Mouse (Mus musculus): ENCODE results near the gene Slc12a5. TPM values are rescaled to one million over a fixed set of nuclear protein-coding genes. Genes with fewer than 3 reads are reported as not detected.
A peak's percentile ranks its signal among the peaks of the same experiment; 100 is the strongest.

Gene Slc12a5
- total RNA-seq, 2 experiments from 2014 or later = 288 to 332 TPM

- peak in 1 of 2 experiments; percentile 55 for DNase-seq (ENCODE audit: low spot score in 2 of 2)
Measured at GRCm38 (mm10) chr2:164970631-164971196, 10.1 kb downstream of the Slc12a5 start.

GRCm38 (mm10) chr2:164972646-164973045 lies 12.0 kb downstream of the Slc12a5 start:
- no peak for DNase-seq (ENCODE audit: low spot score in 2 of 2)

GRCm38 (mm10) chr2:164975611-164976010 lies 15.0 kb downstream of the Slc12a5 start:
- no peak for DNase-seq (ENCODE audit: low spot score in 2 of 2)

- no peak for DNase-seq (ENCODE audit: low spot score in 2 of 2)
Measured at GRCm38 (mm10) chr2:164979749-164980148, 19.1 kb downstream of the Slc12a5 start.

GRCm38 (mm10) chr2:164985962-164986361 lies 25.4 kb downstream of the Slc12a5 start:
- DNase-seq (ENCODE audit: low spot score in 2 of 2) = no peak

GRCm38 (mm10) chr2:164986371-164987027 lies 25.9 kb downstream of the Slc12a5 start:
- DNase-seq (ENCODE audit: low spot score in 2 of 2) = no peak

GRCm38 (mm10) chr2:164988777-164989176 lies 28.2 kb downstream of the Slc12a5 start:
- DNase-seq (ENCODE audit: low spot score in 2 of 2) = no peak

GRCm38 (mm10) chr2:164991111-164991510 lies 30.5 kb downstream of the Slc12a5 start:
- DNase-seq (ENCODE audit: low spot score in 2 of 2) = no peak

GRCm38 (mm10) chr2:164991808-164992207 lies 31.2 kb downstream of the Slc12a5 start:
- no peak for DNase-seq (ENCODE audit: low spot score in 2 of 2)

- DNase-seq (ENCODE audit: low spot score in 2 of 2) = no peak
Measured at GRCm38 (mm10) chr2:164994156-164994555, 33.6 kb downstream of the Slc12a5 start.

GRCm38 (mm10) chr2:164994659-164995428 lies 34.2 kb downstream of the Slc12a5 start:
- DNase-seq (ENCODE audit: low spot score in 2 of 2) = no peak

GRCm38 (mm10) chr2:164995976-164996375 lies 35.4 kb downstream of the Slc12a5 start:
- DNase-seq (ENCODE audit: low spot score in 2 of 2) = no peak

GRCm38 (mm10) chr2:164996848-164997720 lies 36.5 kb downstream of the Slc12a5 start:
- DNase-seq (ENCODE audit: low spot score in 2 of 2) = no peak

GRCm38 (mm10) chr2:164997721-164998428 lies 37.3 kb downstream of the Slc12a5 start:
- no peak for DNase-seq (ENCODE audit: low spot score in 2 of 2)

GRCm38 (mm10) chr2:165001958-165002357 lies 41.4 kb downstream of the Slc12a5 start:
- DNase-seq (ENCODE audit: low spot score in 2 of 2) = no peak

- DNase-seq (ENCODE audit: low spot score in 2 of 2) = no peak
Measured at GRCm38 (mm10) chr2:165003108-165003507, 42.5 kb downstream of the Slc12a5 start.

GRCm38 (mm10) chr2:165004237-165004636 lies 43.6 kb downstream of the Slc12a5 start:
- DNase-seq (ENCODE audit: low spot score in 2 of 2) = no peak

- no peak for DNase-seq (ENCODE audit: low spot score in 2 of 2)
Measured at GRCm38 (mm10) chr2:165006813-165007212, 46.2 kb downstream of the Slc12a5 start.

GRCm38 (mm10) chr2:165007986-165008385 lies 47.4 kb downstream of the Slc12a5 start:
- DNase-seq (ENCODE audit: low spot score in 2 of 2) = no peak

GRCm38 (mm10) chr2:165009161-165009560 lies 48.6 kb downstream of the Slc12a5 start:
- DNase-seq (ENCODE audit: low spot score in 2 of 2) = no peak

- no peak for DNase-seq (ENCODE audit: low spot score in 2 of 2)
Measured at GRCm38 (mm10) chr2:165009581-165009980, 49.0 kb downstream of the Slc12a5 start.
